Comparison of ENCODE assay signal across 26 mouse cellular contexts in genomic region chr12:112900641-112901040, GRCm38 (mm10). TPM values are rescaled to one million over a fixed set of nuclear protein-coding genes. Genes with fewer than 3 reads are reported as not detected.
DNase-seq lines count a peak whose midpoint lies in the region; ATAC-seq and TF ChIP-seq lines count a peak whose summit lies in the region.
"Had no signal": no experiment of that assay in that cellular context is flagged by ENCODE, and none has a peak within 500 bp of the region (broad histone marks: within the 10 kb centered on the region; RNA-seq: fewer than 3 reads in every experiment).

No protein-coding gene starts in this region.

- H3K4me2 ChIP-seq in midbrain, embryonic 14.5 days (ENCODE audit: low read length) = no peak overlapping the region
- H3K4me2 ChIP-seq: embryonic facial prominence, embryonic 12.5 days; limb, embryonic 15.5 days; midbrain, embryonic 15.5 days had no signal

- ATAC-seq in midbrain, embryonic 14.5 days (ENCODE audit: low FRiP score, low TSS enrichment) = no peak
- ATAC-seq: forebrain, embryonic 14.5 days; liver, postnatal 0 days; midbrain, embryonic 15.5 days had no signal

- H3K4me3 ChIP-seq in layer of hippocampus, adult 2 months = no peak overlapping the region
- H3K4me3 ChIP-seq in midbrain, embryonic 14.5 days (replicated peaks; ENCODE audit: low read depth, low read length) = no peak overlapping the region
- H3K4me3 ChIP-seq in lung, adult 2 months (replicated peaks; ENCODE audit: extremely low read depth, low read depth, low read length) = no peak overlapping the region
- H3K4me3 ChIP-seq: embryonic facial prominence, embryonic 12.5 days; erythroblast, embryonic 14.5 days; heart, adult 2 months; limb, embryonic 15.5 days; midbrain, embryonic 15.5 days; myocyte had no signal

- 88% methylated on average over 9 of the region's 9 CpGs for WGBS in midbrain, embryonic 14.5 days
- 86% methylated on average over 9 of the region's 9 CpGs for WGBS in lung, adult 2 months

- H3K27me3 ChIP-seq in midbrain, embryonic 14.5 days (ENCODE audit: control insufficient read depth, insufficient read depth, low read length) = no peaks in the 10 kb centered on the region
- H3K27me3 ChIP-seq: embryonic facial prominence, embryonic 12.5 days; limb, embryonic 15.5 days; midbrain, embryonic 15.5 days had no signal

- no peak overlapping the region for H3K27ac ChIP-seq in layer of hippocampus, adult 2 months
- no peak overlapping the region for H3K27ac ChIP-seq in midbrain, embryonic 14.5 days (replicated peaks; ENCODE audit: low read depth, low read length)
- H3K27ac ChIP-seq: embryonic facial prominence, embryonic 12.5 days; heart, adult 2 months; hindbrain, postnatal 0 days; kidney, postnatal 0 days; limb, embryonic 15.5 days; midbrain, embryonic 15.5 days; stomach, postnatal 0 days had no signal

- H3K4me1 ChIP-seq in midbrain, embryonic 14.5 days (ENCODE audit: control insufficient read depth, insufficient read depth, low read length) = peaks cover 6% of the 10 kb centered on the region; the same call in 1 of the 2 replicates
- H3K4me1 ChIP-seq in lung, adult 2 months (ENCODE audit: control insufficient read depth, insufficient read depth, low read length) = peaks cover under 1% of the 10 kb centered on the region; the same call in 1 of the 2 replicates

- peaks cover 13% of the 10 kb centered on the region; the same call in 1 of the 2 replicates for H3K36me3 ChIP-seq in midbrain, embryonic 14.5 days (ENCODE audit: control insufficient read depth, insufficient read depth, low read length)
- H3K36me3 ChIP-seq: embryonic facial prominence, embryonic 12.5 days; limb, embryonic 15.5 days had no signal

- TF ChIP-seq CTCF in layer of hippocampus, adult 2 months (conservative IDR thresholded peaks at IDR 0.05) = no peak
- TF ChIP-seq CTCF in brain, embryonic 14.5 days (IDR thresholded peaks at IDR 0.05; ENCODE audit: borderline replicate concordance, extremely low read depth, insufficient read depth, insufficient read length) = no peak
- no peak for TF ChIP-seq CTCF in lung, adult 2 months (IDR thresholded peaks at IDR 0.05; ENCODE audit: insufficient read depth, low read length)

- H3K9me3 ChIP-seq in midbrain, embryonic 14.5 days (ENCODE audit: control insufficient read depth, low read length) = no peaks in the 10 kb centered on the region
- H3K9me3 ChIP-seq: embryonic facial prominence, embryonic 12.5 days; limb, embryonic 15.5 days; midbrain, embryonic 15.5 days had no signal

- no peak overlapping the region for H3K9ac ChIP-seq in midbrain, embryonic 14.5 days (replicated peaks; ENCODE audit: low read length)
- H3K9ac ChIP-seq: embryonic facial prominence, embryonic 12.5 days; limb, embryonic 15.5 days; liver, postnatal 0 days; midbrain, embryonic 15.5 days had no signal

- no peak for TF ChIP-seq POLR2A in brain, embryonic 14.5 days (IDR thresholded peaks at IDR 0.05; ENCODE audit: borderline replicate concordance, extremely low read depth, insufficient read depth, insufficient read length, poor library complexity, severe bottlenecking)
- no peak for TF ChIP-seq POLR2A in lung, adult 2 months (IDR thresholded peaks at IDR 0.05; ENCODE audit: borderline replicate concordance, extremely low read depth, low read depth, low read length)

- peak; percentile 36 to 49 for DNase-seq in layer of hippocampus, adult 2 months (ENCODE audit: low spot score in 2 of 2)
- DNase-seq in layer of hippocampus, postnatal 25 days (ENCODE audit: extremely low spot score in 1 of 2, low spot score in 1 of 2) = no peak
- peak; percentile 20 for DNase-seq in brain, embryonic 14.5 days (ENCODE audit: low read depth)
- DNase-seq in frontal cortex, postnatal 36 days (ENCODE audit: low spot score in 2 of 2) = peak; percentile 45 to 77
- DNase-seq in right cerebral cortex, postnatal 25 days = peak; percentile 65
- no peak for DNase-seq in midbrain, embryonic 14.5 days
- DNase-seq in lung, adult 2 months = no peak
- DNase-seq: adrenal gland, adult 2 months; cerebellum, adult 9-10 months; gastrocnemius, postnatal 10 days; heart, adult 2 months; heart, postnatal 4 days; kidney, adult 11 months; liver, postnatal 0 days; lung, postnatal 14 days had no signal

RNA-seq across cellular contexts. Expression of gene Jag2, which starts 28.9 kb away (rescaled TPM):
- 10 to 100 TPM; 44.1 to 52.1 TPM for total RNA-seq in layer of hippocampus, adult 2 months (2021)
- 10 to 100 TPM; 40.3 to 46.3 TPM for total RNA-seq in layer of hippocampus, postnatal 25 days (2021)
- polyA plus RNA-seq in brain, embryonic 14.5 days (2012; rRNA removed) = 46.1 and 74.7 TPM in 2 replicates
- polyA plus RNA-seq in midbrain, embryonic 14.5 days (2014; fragmentation: Nextera tagmentation; extraction: Ambion mirVana) = 15.1 and 18.5 TPM in 2 replicates
- 54.0 and 62.8 TPM in 2 replicates for polyA plus RNA-seq in lung, adult 2 months (2012; rRNA removed)
- polyA plus RNA-seq: erythroblast, embryonic 14.5 days had no signal

RNA-seq across cellular contexts. Expression of gene Gpr132, which starts 32.6 kb away (rescaled TPM):
- total RNA-seq in layer of hippocampus, adult 2 months (2021) = not detected
- under 1 TPM in 1 of 2 experiments, not detected in 1; 0.10 TPM for total RNA-seq in layer of hippocampus, postnatal 25 days (2021)
- polyA plus RNA-seq in brain, embryonic 14.5 days (2012; rRNA removed) = 0.05 and 0.07 TPM in 2 replicates
- 0.08 TPM in 1 of 2 replicates, not detected in the other for polyA plus RNA-seq in midbrain, embryonic 14.5 days (2014; fragmentation: Nextera tagmentation; extraction: Ambion mirVana)
- 9.2 and 12.9 TPM in 2 replicates for polyA plus RNA-seq in lung, adult 2 months (2012; rRNA removed)
- total RNA-seq: layer of hippocampus, postnatal 14 days had no signal
- polyA plus RNA-seq: forebrain, embryonic 14.5 days; neural tube, embryonic 14.5 days had no signal

RNA-seq across cellular contexts. Expression of gene Nudt14, which starts 41.3 kb away (rescaled TPM):
- total RNA-seq in layer of hippocampus, adult 2 months (2021) = 10 to 100 TPM in 1 of 2 experiments, 1 to 10 TPM in 1; 9.8 to 10.1 TPM
- 10 to 100 TPM; 10.8 to 11.9 TPM for total RNA-seq in layer of hippocampus, postnatal 25 days (2021)
- polyA plus RNA-seq in brain, embryonic 14.5 days (2012; rRNA removed) = 34.9 and 47.3 TPM in 2 replicates
- 53.2 and 59.4 TPM in 2 replicates for polyA plus RNA-seq in midbrain, embryonic 14.5 days (2014; fragmentation: Nextera tagmentation; extraction: Ambion mirVana)
- 43.4 and 47.4 TPM in 2 replicates for polyA plus RNA-seq in lung, adult 2 months (2012; rRNA removed)

Comparison
In these comparisons a context has a peak if more than half of its experiments do, and no peak if none do; other contexts are left out.
1. DNase-seq: peak in layer of hippocampus, adult 2 months (2 of 2), brain, embryonic 14.5 days (single experiment), frontal cortex, postnatal 36 days (2 of 2) and right cerebral cortex, postnatal 25 days (single experiment); none in layer of hippocampus, postnatal 25 days (0 of 2), midbrain, embryonic 14.5 days (single experiment) and lung, adult 2 months (single experiment).